Mouse (Mus musculus): Measurements from ENCODE around the gene Arhgef7. TPM values are rescaled to one million over a fixed set of nuclear protein-coding genes. Genes with fewer than 3 reads are reported as not detected.
"Not testable (repeated sequence)": the region's sequence is repeated elsewhere in the genome, so short reads cannot be mapped to it uniquely, and the experiment has no call there.

The Arhgef7 gene
- polyA plus RNA-seq, 1 experiment, result 44.5 TPM

DNA sequence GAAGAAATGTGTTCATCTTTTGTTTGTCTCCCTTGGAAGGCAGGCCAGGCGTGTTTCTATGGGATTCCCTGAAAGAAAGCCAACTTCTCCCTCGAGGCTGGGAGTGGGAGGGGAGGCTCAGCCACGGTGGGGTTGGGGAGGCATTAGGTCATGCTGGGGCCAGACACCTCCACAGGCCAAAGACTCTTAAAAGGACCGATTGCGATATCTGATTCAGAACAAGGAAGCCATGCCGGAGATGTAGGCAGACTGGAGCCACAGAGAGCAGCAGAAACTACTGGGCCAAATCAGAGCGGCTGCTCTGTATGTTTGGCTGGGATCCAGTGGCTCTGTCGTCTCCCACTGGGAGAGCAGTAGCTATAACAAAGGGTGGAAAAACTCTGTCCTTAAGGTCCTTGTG, 114.0 kb downstream of the Arhgef7 start:
- Histone ChIP-seq H3K4me3 (replicated peaks) (no peak overlapping the region), H3K9me3 (no peaks in the 10 kb centered on the region), H3K36me3 (replicated peaks; ENCODE audit: low read length) (peaks cover 1% of the 10 kb centered on the region), H3K27me3 (replicated peaks) (peaks cover 14% of the 10 kb centered on the region), H3K4me1 (no peaks in the 10 kb centered on the region)
- TF ChIP-seq FLI1 (IDR thresholded peaks at IDR 0.05; ENCODE audit: low read length) (no peak), GATA1 (IDR thresholded peaks at IDR 0.05; ENCODE audit: borderline replicate concordance, low read length) (no peak)

DNA sequence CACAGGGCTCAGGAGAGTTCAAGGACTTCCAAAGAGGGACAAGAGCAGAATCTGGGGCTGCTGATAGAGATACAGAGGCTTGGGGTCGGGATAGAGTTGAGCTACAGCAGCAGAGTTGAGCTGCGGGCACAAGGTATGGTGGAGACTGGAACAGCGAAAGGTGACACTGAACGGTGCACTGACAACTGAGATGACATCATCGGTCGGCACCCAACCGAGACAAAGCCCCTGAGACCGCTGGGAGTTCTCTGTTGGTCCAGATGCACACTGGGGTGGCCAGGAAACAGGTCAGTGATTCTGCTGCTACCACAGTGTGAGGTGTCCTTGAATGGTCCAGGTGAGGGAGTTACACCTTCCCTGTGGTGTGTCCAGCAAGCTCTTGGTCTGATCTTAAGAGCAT, 115.2 kb downstream of the Arhgef7 start:
- Histone ChIP-seq H3K27me3 (replicated peaks) (peaks cover 19% of the 10 kb centered on the region), H3K4me1 (no peaks in the 10 kb centered on the region), H3K4me3 (replicated peaks) (no peak overlapping the region), H3K36me3 (replicated peaks; ENCODE audit: low read length) (no peaks in the 10 kb centered on the region), H3K9me3 (no peaks in the 10 kb centered on the region)
- TF ChIP-seq FLI1 (IDR thresholded peaks at IDR 0.05; ENCODE audit: low read length) (no peak), GATA1 (IDR thresholded peaks at IDR 0.05; ENCODE audit: borderline replicate concordance, low read length) (no peak)

GRCm38 (mm10) chr8:11843677-11844315, 116.3 kb downstream of the Arhgef7 start:
- TF ChIP-seq GATA1 (IDR thresholded peaks at IDR 0.05; ENCODE audit: borderline replicate concordance, low read length) (no peak), FLI1 (IDR thresholded peaks at IDR 0.05; ENCODE audit: low read length) (no peak)
- Histone ChIP-seq H3K4me3 (replicated peaks) (no peak overlapping the region), H3K9me3 (no peaks in the 10 kb centered on the region), H3K4me1 (no peaks in the 10 kb centered on the region), H3K36me3 (replicated peaks; ENCODE audit: low read length) (no peaks in the 10 kb centered on the region), H3K27me3 (replicated peaks) (peaks cover 19% of the 10 kb centered on the region)

DNA sequence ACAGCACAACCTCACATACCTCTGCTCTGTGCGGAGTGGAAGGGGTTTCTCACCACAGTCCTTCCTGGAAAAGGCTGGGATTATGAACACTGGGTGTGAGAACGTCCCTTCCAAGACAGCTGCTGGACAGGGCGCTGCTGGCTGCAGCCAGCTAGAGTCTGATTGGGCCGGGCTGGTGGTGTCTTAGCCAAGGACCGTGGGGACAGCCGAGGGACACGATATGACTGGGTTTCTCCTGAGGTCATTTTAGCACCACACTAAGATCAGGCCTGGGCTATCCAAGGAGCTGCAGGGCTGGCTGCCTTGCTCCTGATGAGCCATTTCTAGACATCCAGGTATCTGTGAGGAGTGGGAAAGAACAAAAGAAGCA, 116.8 kb downstream of the Arhgef7 start:
- no peaks in the 10 kb centered on the region for H3K36me3 ChIP-seq (replicated peaks; ENCODE audit: low read length)
- no peaks in the 10 kb centered on the region for H3K9me3 ChIP-seq
- H3K4me1 ChIP-seq, result no peaks in the 10 kb centered on the region
- H3K4me3 ChIP-seq (replicated peaks), result no peak overlapping the region
- peaks cover 19% of the 10 kb centered on the region for H3K27me3 ChIP-seq (replicated peaks)
- no peak for TF ChIP-seq GATA1 (IDR thresholded peaks at IDR 0.05; ENCODE audit: borderline replicate concordance, low read length)
- no peak for TF ChIP-seq FLI1 (IDR thresholded peaks at IDR 0.05; ENCODE audit: low read length)

DNA sequence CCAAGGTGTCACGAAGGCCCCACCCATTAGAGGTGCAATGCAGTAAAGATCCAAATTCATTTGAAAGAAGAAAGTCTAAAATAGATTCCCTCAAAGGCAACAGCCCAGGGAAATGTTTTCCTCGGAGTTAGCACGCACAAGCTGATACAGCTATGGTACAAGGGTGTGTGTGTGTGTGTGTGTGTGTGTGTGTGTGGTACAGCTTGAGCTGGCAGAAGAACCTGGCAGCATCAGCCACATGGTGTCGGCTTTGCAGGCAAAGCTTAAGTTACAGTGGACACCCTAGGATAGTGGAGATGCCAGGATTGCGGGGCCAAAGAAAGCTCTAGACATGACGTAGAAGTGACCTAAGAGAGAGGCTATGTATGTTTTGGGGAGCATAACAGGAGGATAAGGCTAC, 119.3 kb downstream of the Arhgef7 start:
- TF ChIP-seq FLI1 (IDR thresholded peaks at IDR 0.05; ENCODE audit: low read length) (no peak), GATA1 (IDR thresholded peaks at IDR 0.05; ENCODE audit: borderline replicate concordance, low read length) (no peak)
- Histone ChIP-seq H3K27me3 (replicated peaks) (peaks cover 20% of the 10 kb centered on the region), H3K4me3 (replicated peaks) (no peak overlapping the region), H3K9me3 (no peaks in the 10 kb centered on the region), H3K36me3 (replicated peaks; ENCODE audit: low read length) (no peaks in the 10 kb centered on the region), H3K4me1 (no peaks in the 10 kb centered on the region)

DNA sequence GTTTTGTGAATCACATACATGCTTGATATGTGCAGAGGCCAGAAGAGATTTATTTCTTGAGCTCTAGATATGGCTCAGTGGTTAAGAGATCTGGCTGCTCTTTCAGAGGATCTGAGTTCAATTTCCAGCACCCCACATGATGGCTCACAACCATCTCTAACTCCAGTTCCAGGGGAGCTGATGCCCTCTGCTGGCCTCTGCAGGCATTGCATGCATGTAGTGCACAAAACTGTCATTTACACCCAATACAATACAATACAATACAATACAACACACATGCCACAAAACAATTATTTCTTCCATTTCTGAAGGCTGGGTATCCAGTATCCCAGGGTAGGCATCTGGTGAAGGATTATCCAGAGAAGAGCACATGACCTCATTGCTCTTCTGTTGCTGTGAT, 140.3 kb downstream of the Arhgef7 start:
- Histone ChIP-seq H3K36me3 (replicated peaks; ENCODE audit: low read length) (no peaks in the 10 kb centered on the region), H3K4me3 (replicated peaks) (no peak overlapping the region)
- no peak for TF ChIP-seq FLI1 (IDR thresholded peaks at IDR 0.05; ENCODE audit: low read length)
- no peak for TF ChIP-seq GATA1 (IDR thresholded peaks at IDR 0.05; ENCODE audit: borderline replicate concordance, low read length)

DNA sequence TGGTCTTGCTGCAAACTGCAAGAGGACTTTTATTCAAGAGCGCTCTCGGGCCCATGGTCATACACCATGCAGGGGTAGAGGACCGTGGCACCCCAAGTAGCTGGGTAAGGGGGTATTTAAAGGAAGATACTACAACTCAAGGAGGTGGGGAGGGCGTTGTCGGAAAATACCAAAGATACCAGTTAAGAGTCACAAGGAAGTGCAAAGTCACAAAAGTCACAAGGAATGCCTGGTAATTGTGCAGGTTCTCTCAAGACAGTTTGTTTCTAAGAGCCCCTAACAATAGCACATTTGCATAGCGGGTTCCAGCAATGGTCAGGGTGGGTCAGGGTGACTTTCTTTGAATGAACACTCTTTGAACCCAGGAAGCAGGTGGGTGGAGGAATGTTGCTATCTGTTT, 146.7 kb downstream of the Arhgef7 start:
- H3K36me3 ChIP-seq (replicated peaks; ENCODE audit: low read length); H3K27me3 ChIP-seq (replicated peaks); H3K4me3 ChIP-seq (replicated peaks); H3K4me1 ChIP-seq: not testable (repeated sequence)
- peaks cover 31% of the 10 kb centered on the region for H3K9me3 ChIP-seq

More for the DNA sequence above, 140.3 kb downstream of the Arhgef7 start:
- no peaks in the 10 kb centered on the region for H3K4me1 ChIP-seq
- peaks cover 9% of the 10 kb centered on the region for H3K27me3 ChIP-seq (replicated peaks)
- peaks cover 53% of the 10 kb centered on the region for H3K9me3 ChIP-seq

DNA sequence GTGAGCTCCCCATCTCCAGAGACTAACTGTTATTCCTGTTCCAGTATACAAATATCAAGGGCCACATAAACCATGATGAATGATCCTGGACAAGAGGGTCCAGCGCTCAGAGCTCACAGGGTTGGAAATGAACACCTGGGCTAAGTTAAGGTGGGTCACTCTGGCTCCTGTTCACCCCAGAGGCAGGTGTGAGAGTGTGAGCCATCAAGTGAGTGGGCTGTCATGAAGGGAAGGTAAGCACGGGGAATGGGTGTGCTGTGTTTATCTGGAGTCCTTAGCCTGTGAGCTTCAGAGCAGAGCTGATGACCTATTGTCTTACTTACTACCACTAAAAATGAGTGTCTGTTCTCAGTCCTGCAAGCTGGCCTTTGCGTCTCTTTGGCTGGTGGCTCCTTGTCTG, 157.1 kb downstream of the Arhgef7 start:
- Histone ChIP-seq H3K4me3 (replicated peaks) (no peak overlapping the region), H3K36me3 (replicated peaks; ENCODE audit: low read length) (no peaks in the 10 kb centered on the region), H3K9me3 (peaks cover 7% of the 10 kb centered on the region), H3K27me3 (replicated peaks) (peaks cover 11% of the 10 kb centered on the region), H3K4me1 (peaks cover 3% of the 10 kb centered on the region; the same call in 1 of the 2 replicates)
- TF ChIP-seq GATA1 (IDR thresholded peaks at IDR 0.05; ENCODE audit: borderline replicate concordance, low read length) (no peak), FLI1 (IDR thresholded peaks at IDR 0.05; ENCODE audit: low read length) (no peak)

Other genes with a start within 250 kb of the Arhgef7 start
- 13.3 TPM in 1 of 2 replicates, not detected in the other for gene Rab20, start 249.0 kb upstream of the Arhgef7 start, polyA plus RNA-seq (2012; ENCODE audit: insufficient read depth, low replicate concordance)
- 49.5 and 114 TPM in 2 replicates for gene Naxd, start 230.2 kb upstream of the Arhgef7 start, polyA plus RNA-seq (2012; ENCODE audit: insufficient read depth, low replicate concordance)
- 18.7 and 22.5 TPM in 2 replicates for gene Cars2, start 176.9 kb upstream of the Arhgef7 start, polyA plus RNA-seq (2012; ENCODE audit: insufficient read depth, low replicate concordance)
- gene Ing1, start 172.2 kb upstream of the Arhgef7 start, polyA plus RNA-seq (2012; ENCODE audit: insufficient read depth, low replicate concordance), result 5.4 and 39.4 TPM in 2 replicates
- 12.2 and 13.2 TPM in 2 replicates for gene Ankrd10, start 92.0 kb upstream of the Arhgef7 start, polyA plus RNA-seq (2012; ENCODE audit: insufficient read depth, low replicate concordance)
- gene 1700016D06Rik, start 26.7 kb upstream of the Arhgef7 start, polyA plus RNA-seq (2012; ENCODE audit: insufficient read depth, low replicate concordance), result not detected in 2 replicates
- not detected in 2 replicates for gene Tex29, start 112.8 kb downstream of the Arhgef7 start, polyA plus RNA-seq (2012; ENCODE audit: insufficient read depth, low replicate concordance)